Mouse (Mus musculus) gastrocnemius, postnatal 4 days (tissue): ENCODE results near the gene Ampd3. TPM values are rescaled to one million over a fixed set of nuclear protein-coding genes. Genes with fewer than 3 reads are reported as not detected.

Source experiments
- DNase-seq, 2 experiments: peaks; one replicate each; pipeline ENCODE4 v3.0.0; 2021 to 2022; ENCODE audit warnings: low spot score in 2 of 2, mixed read lengths in 2 of 2
- long read RNA-seq, 2 experiments: library from polyadenylated mRNA; stranded (forward); transcript quantifications; one replicate each; pipeline ENCODE4 v2.0.0; 2021
- total RNA-seq, 2 experiments: library from RNA; stranded (reverse); gene quantifications; 2 replicates each; pipeline ENCODE4 v1.2.3; 2021

Gene Ampd3
- 1 to 10 TPM; 8.7 to 8.8 TPM for total RNA-seq
- long read RNA-seq, experiment 1, partial matches to known transcripts, result 1 of 6 reads
- long read RNA-seq, experiment 1, other reads (novel, unspliced or antisense), result 5 of 6 reads
- long read RNA-seq, experiment 2, full-length matches to known transcripts, result 4 of 10 reads
- long read RNA-seq, experiment 2, partial matches to known transcripts, result 1 of 10 reads
- long read RNA-seq, experiment 2, other reads (novel, unspliced or antisense), result 5 of 10 reads

DNA sequence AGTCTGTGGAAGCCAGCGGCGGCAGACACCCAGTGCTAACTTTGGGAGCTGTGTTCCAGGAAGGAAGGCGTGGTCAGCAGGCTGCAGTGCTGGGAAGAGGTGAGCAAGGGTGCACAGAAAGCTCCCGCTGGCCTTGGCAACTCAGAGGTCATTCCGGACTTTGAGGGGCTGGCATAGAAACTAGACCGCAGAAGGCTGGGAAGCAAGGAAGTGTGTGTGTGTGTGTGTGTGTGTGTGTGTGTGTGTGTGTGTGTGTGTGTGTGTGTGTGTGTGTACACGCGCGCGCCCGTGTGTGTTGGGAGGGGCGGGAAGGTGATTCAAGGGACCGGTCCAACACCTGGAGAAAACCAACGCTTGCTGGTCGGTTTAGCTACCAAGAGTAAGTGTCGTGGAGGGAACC lies at the start of gene Ampd3:
Gene Ampd3 (plus strand): TSS at position 206 of the 400 bp plus-strand sequence.
- no peak for DNase-seq

DNA sequence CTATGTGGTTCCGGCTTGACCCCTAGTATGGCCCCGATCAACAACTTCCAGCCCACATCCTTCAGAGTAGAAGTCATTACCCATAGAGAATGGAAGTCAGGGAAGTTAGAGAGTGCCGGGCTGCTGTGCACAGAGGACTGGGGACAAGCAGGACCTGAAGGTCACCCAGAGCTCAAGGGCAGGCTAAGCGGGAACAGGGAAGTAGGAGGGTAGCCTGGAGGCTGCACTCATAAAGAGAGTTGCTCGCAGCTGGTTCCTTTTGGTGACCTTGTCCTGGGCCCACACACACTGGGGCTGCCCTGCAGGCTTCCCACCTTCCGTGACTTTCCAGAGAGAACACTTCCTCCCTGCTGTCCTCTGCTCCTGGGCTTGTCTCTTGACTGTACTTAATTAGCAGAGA lies 49.5 kb upstream of the Ampd3 start:
- no peak for DNase-seq

DNA sequence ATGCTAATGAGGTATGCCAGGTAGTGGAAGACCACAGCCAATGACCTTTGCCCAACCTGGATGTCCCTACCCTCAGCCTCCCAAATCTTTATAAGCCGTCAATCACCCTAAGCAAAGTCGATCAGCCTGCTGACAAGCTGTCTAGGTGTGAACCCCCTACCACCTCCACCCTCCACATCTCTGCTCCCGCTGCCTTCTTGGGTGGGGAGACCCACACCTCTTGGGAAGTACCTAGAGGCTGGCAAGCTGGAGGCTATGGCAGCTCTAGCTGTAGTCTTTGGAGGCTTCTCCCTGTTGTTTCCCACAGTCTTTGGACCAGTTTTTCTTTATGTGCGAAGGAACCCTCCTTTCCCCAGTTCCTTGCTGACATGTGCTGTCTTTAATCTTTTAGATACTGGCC lies 48.1 kb upstream of the Ampd3 start:
- no peak for DNase-seq

DNA sequence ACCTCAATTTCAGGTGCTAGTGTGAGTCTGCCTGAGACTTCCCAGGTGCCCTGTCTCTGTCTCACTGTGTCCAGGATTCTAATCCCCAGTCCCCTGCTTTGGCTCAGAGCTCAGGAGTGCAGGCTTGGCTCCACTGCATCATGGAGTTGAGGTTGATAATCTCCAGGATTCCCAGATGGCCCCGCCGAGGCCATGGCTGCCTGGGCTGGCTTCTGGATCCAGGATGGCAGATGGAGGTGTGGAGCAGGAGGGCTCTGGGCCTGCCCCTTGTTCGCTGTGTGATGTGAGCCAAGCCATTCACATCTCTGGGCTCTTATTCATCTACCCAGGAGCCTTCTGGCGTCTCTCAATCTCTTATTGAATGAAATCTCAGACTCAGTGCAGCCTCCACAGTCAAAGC lies 45.8 kb upstream of the Ampd3 start:
- DNase-seq, result no peak

DNA sequence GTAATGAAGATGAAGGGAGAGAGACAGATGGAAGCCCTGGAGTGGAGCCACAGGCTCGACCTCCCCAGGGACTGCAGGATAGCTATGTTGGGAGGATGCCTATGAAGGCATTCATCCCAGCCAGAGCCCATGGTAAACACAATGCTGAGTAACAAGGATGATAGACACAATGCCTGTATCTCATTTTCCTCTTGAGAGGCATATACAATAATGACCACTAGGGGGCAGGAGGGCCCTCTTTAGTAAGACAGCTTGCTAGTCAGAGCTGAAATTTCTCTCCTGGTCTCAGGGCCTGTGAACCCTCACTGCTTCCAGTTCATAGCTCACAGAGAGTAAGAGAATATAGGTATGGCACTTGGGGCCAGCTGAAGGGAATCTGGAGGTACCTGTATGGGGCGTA lies 41.0 kb upstream of the Ampd3 start:
- DNase-seq, result peak; percentile 32 to 53

DNA sequence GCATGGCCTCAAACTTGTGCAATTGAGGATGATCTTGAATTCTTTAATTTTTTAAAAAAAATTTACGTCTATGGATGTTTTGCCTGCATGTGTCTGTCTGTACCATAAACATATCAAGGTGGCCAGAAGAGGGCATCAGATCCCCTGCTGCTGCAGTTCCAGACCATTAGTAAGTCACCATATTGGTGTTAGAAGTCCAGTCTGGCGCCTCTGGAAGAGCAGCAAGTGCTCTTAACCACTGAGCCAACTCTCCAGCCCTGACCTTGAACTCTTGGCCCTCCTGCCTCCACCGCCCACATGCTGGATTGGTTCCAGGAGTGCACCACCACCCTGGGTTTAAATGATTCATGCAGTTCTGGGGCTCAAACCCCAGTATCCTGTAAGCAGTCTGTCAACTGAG lies 39.1 kb upstream of the Ampd3 start:
- peak in 1 of 2 experiments; percentile 37 for DNase-seq

DNA sequence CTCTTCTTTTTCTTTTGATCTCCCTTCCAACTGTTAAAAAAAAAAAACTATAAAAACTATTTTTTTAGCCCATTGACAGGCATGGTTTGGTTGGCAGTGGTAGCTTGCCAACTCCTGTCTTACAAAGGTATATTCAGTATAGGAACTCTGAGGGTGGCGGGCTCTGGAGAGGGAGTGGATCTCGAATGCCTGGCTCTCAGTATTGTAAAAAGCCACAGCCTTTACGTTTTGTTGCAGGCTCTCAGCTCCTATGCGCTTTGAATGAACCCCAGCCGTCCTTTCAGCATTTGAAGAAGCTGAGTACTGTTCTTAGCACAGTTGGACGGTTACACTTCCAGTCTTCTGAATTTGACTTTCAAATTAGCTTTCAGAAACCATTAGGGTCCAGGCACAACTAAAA lies 38.7 kb upstream of the Ampd3 start:
- DNase-seq, result no peak

DNA sequence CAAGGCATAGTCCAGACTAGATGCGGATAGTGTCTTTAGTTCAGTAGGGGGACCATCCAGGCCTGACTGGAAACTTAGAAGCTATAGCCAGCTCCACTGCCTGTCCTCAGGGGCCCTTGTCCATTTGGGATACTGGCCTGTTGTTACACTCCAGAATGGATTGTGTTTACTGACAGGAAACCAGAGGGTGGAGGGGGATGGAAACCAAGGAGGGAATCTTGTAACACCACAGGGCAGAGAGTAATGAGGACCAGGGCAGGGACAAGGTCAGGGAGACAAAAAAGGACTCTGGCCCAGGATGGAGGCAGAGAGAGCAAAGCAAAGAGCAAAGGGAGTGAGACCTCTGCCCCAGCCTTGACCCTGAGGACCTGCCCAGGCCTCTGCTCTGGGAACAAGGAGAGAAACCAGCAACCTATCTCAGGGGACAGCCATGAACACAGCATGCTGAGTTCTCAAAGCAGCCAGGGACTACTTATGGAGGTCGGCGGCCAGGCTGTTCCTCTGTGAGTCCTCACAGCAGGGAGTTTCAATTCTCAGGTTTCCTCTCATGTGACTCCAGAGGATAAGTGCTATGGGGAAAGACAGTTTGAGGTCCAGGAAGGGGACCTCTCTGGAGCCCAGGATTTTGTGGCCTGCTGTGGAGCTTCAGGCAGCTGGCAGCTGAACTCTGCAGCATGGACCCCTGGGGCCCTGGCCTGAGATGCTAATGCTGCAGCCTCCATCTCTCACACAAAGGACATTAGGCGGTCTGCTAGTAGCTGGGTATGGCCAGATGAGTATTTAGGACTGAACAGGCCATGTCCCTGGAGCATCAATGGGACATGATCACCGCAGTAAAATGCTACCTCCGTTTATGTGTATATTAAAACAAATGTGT lies 36.7 kb upstream of the Ampd3 start:
- no peak for DNase-seq

DNA sequence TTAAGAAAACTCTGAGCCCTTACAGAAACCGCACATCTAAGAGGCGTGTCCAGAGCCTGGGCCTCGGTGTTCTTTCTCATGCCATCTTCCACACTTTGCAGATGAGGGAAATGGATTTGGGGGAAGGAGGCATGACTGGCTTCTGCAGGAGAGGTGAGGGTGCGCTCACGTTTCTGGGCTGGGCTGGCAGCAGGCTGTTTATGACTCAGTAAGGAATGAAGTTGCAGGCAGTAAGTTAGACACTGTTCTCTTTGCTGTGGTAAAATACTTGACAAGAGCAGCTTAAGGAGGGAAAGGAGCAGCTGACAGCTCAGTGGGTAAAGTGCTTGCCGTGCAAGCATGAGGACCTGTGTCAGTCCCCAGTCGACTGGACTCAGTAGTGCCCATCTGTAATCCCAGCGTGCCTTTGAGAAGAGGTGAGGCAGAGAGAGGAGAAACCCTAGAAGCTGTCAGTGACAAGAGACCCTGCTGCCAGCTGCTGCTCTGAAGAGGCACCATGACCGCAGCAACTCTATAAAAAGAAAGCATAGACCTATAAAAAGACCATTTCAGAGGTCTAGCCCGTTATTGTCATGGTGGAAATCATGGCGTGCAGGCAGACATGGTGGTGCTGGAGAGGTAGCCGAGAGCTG lies 35.9 kb upstream of the Ampd3 start:
- no peak for DNase-seq

DNA sequence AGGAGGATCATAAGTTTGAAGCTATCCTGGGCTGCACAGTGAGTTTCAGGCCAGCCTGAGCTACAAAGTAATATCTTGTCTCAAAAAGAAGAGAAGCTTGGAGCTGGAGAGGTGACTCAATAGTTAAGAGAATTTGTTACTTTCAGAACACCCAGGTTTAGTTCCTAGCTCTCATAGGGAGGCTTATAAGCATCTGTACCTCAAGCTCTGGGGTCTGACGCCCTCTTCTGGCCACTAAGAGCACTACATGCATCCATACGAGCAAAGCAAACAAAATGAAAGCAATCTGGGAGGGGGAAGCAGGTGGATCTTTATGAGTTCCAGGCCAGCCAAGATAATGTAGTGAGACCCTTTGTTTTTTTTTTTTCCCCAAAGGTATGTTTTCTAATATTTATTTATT lies 31.1 kb upstream of the Ampd3 start:
- no peak for DNase-seq

DNA sequence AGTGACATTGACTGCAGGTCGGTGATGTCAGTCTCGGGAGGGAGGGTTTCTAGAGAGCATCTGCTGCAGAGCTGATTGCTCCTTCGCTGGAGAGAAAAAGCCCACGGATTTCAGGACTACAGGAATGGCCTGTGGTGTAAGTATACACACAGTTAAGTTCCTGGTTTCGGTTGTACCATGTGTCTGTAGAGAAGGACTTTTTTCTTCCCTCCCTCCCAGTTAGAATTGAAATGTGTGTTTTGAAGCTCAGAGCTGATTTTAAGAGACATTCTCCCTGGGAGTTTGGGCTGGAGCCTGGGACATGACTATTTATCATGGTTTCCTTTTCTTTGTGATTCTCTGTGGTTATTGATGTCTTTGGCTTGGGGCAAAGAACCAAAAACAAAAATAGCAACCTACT lies 28.2 kb upstream of the Ampd3 start:
- no peak for DNase-seq

DNA sequence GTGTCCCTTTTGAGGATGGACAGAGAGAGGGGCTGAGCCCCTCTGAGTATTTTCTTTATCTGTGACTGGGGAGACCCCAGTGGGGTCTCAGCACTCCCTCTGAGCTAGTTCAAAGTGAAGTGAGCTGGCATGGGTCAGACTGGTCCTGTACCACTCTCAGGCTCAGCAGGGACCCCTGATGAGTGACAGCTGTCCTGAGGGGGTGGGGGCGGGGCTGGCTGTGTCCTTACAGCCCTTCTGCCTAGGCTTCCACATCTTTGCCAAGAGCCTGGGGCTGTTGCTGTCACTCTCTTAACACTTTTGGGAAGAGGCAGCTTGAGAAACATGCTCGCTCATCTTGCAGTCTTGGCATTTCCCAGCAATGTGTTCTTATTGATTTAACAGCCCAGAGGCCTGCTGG lies 27.8 kb upstream of the Ampd3 start:
- DNase-seq, result no peak

DNA sequence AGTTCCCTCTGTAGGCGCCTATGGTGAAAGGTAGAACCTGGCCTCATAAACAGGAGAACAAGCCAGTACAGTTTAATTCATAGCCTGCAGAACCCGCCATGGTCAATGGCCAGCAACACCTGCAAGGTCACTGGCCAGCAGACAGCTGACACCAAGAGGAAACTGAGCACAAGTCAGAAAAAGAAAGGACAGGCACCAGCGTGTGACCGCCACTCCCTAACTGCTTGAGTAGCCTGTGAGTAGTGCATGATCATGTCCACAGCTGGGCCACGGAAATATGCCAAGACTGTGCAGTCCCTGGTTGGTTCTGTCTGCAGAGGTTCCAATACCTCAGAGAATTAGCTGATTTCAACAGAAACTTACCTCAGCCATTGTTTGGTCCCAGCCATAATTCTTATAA lies 26.0 kb upstream of the Ampd3 start:
- DNase-seq, result no peak

DNA sequence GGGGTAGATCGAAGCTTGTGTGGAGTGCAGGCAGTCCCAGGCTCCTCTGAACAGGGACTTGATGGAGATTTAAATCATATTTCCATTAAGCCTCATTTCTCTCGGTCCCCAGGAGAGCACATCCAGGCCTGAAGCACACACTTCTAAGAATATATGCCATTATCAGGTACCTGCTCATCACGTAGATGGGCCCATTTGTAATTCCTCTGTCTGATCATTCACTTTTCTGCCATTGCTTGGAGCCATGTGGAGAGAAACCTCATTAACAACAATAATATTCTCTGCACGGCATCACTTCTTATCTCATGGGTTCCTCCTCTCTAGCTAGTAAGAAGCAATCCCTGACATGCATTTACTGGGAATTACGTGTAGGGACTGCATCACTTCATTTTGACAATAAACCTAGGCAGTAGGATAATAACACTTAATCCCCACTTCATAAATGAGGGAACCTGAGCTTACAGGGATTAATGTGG lies 21.9 kb upstream of the Ampd3 start:
- no peak for DNase-seq

DNA sequence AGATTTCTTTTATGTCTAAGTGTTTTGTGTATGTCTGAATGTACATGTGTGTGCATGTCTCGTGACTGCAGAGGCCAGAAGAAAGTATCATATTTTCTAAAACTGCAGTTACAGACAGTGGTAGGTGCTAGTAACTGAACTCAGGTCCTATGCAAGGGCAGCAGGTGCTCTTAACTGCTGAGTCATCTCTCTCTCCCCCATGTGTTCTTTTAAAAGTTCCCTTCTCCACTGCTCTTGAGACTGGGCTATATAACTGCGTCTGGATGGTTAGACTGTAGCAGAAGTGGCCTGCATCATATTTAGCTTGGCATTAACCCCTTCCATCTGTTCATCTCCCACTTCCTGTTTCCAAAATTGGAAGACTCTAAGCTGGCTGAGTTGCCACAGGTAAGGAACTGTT lies 21.2 kb upstream of the Ampd3 start:
- DNase-seq, result no peak

DNA sequence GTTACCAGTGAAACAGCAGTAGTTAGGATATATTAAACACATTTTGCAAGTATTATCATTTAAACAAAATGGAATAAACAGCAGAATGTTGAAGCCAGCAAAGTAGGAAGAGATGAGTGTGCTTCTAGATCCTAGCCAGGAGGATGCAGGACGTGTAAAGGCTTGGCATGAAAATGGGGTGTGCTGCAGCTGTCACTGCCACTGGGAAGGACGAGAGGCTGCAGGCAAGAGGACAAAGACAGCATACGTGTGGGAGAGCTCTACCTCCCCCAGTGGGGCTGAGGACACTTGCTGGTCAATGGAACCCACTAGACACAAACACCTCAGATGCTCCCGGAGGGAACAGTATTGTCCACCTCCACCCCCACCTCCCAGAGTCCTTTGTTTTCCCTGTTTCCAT lies 17.2 kb upstream of the Ampd3 start:
- no peak for DNase-seq

DNA sequence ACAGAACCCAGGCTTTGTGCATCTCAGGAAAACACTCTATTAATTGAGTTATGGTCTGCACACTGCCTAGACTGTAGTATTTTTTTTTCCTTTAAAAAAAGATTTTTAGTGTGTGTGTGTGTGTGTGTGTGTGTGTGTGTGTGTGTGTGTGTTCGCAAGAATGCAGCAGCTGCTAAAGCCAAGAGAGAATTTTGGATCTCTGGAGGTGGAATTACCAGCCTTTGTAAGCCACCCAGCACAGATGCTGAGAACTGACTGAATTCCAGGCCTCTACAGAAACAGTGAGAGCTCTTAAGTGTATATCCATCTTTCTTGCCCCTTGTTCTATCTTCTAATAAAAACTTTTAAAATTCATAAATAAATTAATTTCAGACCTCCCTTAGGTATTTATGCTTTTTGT lies 16.4 kb upstream of the Ampd3 start:
- DNase-seq, result no peak

DNA sequence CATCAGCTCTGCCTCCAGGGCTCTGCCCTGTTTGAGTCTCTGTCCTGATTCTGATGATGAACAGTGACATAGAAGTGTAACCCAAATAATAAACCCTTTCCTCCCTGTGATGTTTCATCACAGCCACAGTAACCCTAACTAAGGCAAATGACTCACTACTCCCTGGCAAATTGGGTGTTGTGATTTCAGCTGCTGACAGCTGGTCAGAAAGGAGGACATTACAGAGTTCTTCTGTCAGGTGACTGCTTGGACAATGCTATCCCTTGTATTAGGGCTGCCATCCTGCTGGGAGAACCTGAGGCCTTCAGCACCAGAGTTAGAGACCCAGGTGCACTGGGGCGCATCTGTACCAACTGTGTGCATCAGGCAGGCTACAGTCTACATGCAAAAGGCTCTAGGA lies 14.7 kb upstream of the Ampd3 start:
- no peak for DNase-seq

DNA sequence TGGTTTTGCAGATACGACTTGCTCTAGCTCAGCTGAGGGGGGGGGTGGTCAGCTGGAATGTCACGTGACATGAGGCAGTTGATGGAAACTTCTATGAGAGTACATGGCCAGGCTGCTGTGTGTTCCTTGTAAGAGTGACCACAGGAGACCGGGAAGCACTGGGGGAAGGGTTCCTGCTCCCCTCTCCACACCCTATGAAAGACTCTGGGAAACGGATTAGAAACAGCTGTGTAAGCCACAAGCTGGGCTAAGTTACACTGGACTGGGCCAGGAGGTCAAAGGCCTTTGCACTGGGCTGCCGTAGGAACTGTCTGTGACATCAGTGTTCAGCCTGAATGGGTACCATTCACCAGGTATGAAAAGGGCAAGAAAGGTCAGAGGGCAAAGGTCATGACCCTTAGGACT lies 14.1 kb upstream of the Ampd3 start:
- DNase-seq, result no peak

DNA sequence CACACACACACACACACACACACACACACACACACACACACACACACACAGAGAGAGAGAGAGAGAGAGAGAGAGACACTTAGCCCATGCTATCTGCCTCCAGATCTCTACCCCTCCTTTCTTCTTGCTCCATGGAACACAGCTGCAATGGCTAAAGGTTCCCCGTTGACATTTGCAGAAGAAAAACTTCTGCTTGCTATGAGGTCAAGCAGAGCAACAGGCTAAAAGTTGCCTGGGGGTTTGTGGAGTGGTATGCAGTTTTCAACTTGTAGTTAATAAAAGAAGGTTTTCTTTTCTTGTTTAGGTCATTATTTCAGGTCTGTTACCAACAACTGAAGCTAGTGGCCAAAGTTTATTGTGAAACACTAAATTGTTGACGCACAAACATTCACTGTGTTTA lies 11.6 kb upstream of the Ampd3 start:
- DNase-seq, result no peak

DNA sequence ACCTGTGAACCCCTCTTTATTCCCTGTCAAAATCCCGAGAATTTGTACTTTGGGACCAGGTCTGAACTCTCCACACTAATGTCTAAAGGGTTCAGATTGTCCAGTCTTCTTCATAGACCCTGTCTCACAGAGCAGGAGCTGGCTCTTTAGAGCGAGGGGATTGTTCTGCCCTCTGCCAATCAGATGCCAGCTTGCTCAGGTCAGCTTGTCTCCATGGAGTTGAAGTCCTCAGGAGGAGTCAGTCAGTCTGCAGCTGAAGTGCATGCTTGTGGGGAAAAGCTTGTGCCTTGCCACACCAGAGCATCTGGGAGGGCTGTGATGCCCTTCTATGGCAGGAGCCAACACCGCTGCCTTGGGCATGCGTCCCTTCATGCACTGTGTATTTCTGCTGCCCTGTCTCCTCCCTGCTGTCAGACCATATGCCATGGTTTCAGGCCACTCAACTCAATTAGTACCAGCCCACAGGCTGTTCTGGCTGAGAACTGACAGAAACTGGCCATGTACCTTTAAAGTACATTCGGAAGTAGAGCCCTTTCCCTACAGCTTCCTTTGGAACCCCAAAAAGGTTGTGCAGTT lies 5.3 kb upstream of the Ampd3 start:
- DNase-seq, result no peak
